Mouse (Mus musculus) right cerebral cortex, postnatal 4 days (tissue): ENCODE measurements at regions not wholly inside any gene's neighbourhood (a gene's known extent, or its start where the extent isn't known, plus 50 kb on each side); places are given as distances from the start of the nearest gene placed in this dataset.
"Not testable (repeated sequence)": the region's sequence is repeated elsewhere in the genome, so short reads cannot be mapped to it uniquely, and the experiment has no call there.

ENCODE experiments used
- DNase-seq: peaks from one replicate; pipeline ENCODE4 v3.0.0-alpha.2; 2022

- DNase-seq = peak; percentile 20
These were observed 280.7 kb downstream of the Gxylt1 start for GRCm38 (mm10) chr15:92994191-92994671.

- no peak for DNase-seq
These were observed 281.3 kb downstream of the Gxylt1 start for GRCm38 (mm10) chr15:92993538-92994190.

GRCm38 (mm10) chr15:92975774-92976173 lies 299.2 kb downstream of the Gxylt1 start:
- DNase-seq = no peak

GRCm38 (mm10) chr15:92974931-92975330 lies 300.0 kb downstream of the Gxylt1 start:
- DNase-seq = no peak

- DNase-seq = peak; percentile 47
These were observed 301.2 kb downstream of the Gxylt1 start for GRCm38 (mm10) chr15:92973651-92974229.

DNA sequence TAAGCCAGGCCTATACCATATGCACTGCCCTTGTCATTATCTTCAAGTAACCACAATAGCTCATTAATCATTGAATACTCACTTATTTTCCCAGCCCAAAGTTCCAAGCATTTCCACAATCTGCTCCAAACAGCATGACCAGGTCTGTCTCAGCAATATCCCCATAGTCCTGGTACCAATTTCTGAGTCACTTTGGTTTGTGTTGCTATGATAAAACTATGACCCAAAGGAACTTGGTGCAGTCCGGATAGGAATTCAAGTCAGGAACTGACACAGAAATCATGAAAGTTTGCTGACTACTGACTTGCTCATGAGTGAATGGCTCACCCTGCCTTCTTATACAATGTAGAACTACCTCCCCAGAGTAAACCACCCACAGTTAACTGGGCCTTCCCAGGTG lies 309.4 kb downstream of the Gxylt1 start:
- DNase-seq = no peak

DNA sequence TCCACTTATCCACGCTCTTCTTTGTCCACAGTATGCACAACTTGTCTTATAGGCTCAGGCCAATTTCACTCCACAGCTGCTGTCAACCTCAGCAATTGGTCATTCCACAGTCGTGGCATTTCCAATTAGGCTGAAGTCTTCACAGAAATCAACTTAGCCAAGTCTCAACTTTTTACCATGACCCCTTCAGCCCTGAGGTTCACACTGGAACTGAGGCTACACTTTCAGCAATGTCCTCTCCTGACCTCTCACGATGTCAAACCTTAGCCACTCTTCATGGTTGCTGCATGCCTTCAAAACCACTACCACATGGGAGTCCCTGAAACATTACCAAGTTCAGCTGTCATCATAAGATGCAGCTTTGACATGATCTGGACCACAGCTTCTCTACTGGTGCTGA lies 310.1 kb downstream of the Gxylt1 start:
- DNase-seq = no peak

- DNase-seq = no peak
These were observed 310.8 kb downstream of the Gxylt1 start for GRCm38 (mm10) chr15:92964131-92964530.

- not testable (repeated sequence) for DNase-seq
These were observed 324.1 kb downstream of the Gxylt1 start for GRCm38 (mm10) chr15:92950912-92951311.

DNA sequence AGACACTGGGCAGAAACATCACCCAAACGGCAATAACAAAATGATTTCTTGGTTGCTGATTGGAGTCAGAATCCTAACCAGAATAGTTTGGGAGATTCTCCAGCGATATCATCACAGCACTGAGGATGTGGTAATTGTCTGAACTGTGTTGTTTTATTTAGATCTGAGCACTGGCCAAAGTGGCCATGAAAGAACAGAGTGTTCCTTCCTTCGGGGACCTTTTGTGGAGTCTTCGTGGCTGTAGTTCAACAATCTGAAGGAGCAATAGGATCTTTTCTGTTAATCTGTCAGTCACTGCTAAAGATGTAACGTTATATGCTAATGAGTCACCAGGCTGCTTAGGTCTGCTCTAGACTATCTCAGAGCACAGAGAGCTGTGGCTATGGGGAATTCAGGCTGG lies 328.8 kb downstream of the Gxylt1 start:
- no peak for DNase-seq

DNA sequence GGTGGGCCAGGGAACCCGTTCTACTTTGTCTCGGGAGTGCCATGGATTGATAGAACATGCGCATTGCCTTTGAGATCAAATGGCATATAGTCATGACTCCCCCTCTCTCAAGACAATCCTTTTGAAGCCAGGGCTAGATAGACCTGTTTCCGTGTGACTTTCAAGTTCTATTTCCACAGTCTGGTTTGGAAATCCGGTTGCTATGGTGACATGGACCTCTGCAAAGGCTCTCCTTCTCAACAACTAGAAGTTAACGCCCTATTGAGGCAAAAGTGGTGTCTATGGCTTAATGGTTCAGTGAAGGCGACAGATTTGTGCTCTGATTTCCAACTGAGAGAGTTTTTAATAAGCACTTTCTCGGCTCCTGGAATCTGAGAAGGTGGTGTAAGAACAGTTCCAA lies 371.2 kb downstream of the Gxylt1 start:
- DNase-seq = no peak

DNA sequence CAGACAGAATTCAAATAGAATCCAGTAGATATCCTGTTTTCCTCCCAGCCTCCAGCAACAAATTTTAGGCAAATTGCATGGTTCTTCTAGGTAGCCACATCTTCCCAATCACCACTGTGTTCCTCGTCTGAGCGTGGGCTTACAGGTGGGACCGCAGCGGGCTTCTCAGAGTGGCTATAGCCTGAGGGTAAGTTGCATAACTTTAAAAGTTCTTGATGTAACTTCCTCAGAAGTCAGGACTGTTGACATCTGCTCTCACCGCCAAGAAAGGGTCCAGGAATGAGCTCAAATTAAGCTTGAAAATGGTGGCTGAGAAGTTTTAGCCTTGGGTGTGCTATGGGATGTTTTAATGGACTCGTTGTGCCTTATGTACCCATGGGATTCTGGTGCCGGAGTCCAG lies 377.7 kb downstream of the Gxylt1 start:
- no peak for DNase-seq

DNA sequence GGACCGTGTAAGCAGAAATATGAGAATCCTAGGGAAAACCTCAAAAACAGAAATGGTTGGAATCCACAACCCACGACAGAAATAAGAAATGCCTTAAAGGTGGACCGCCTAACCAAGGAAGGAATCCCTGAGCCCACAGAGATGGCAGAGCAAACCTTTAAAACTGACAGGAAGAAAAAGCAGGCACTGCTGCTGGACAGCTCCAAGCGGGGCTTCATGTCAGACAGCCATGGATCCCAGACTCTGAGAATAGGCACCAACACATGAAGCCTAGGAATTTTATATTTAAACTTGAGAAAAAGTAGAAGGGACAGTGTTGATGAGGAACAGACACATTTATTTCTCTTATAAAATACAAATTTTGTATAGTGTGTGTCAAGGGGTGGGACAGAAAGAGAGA lies 379.1 kb downstream of the Gxylt1 start:
- no peak for DNase-seq

GRCm38 (mm10) chr15:92876438-92876837 lies 398.5 kb downstream of the Gxylt1 start:
- DNase-seq = no peak

DNA sequence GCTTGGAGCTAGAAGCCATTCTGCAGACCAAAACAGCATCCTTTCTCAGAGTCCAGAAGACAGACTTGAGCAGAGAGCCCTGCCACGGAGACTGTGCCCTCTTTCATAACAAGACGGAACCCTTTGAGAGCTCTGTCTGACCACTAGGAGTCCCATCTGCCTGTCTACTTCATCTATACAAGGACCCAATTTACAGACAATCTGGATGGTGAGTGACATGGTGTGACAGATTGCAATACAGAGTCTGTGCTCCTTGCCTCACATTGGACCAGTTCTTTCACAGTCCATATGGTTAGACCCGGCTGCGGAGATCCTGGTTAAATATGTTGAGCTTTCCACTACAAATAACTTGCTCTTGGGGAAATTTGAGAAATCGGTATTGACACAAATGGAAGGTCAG lies 410.9 kb downstream of the Gxylt1 start:
- DNase-seq = no peak

- no peak for DNase-seq
These were observed 424.1 kb downstream of the Gxylt1 start for GRCm38 (mm10) chr15:92850854-92851253.

- peak; percentile 3 for DNase-seq
These were observed 434.9 kb downstream of the Gxylt1 start for GRCm38 (mm10) chr15:92840035-92840434.

- peak; percentile 4 for DNase-seq
These were observed 435.4 kb downstream of the Gxylt1 start for GRCm38 (mm10) chr15:92839611-92840010.

GRCm38 (mm10) chr15:92826136-92826535 lies 429.5 kb downstream of the Pdzrn4 start:
- DNase-seq = no peak
